Mouse (Mus musculus) lung, postnatal 36 days (tissue): ENCODE measurements around the gene Calhm1.
A peak's percentile ranks its signal among the peaks of the same experiment; 100 is the strongest.

Experiments used
- DNase-seq: peaks from one replicate; pipeline ENCODE4 v3.0.0; 2022; ENCODE audit warnings: mixed read lengths

The Calhm1 gene

GRCm38 (mm10) chr19:47144154-47144553 lies at the start of gene Calhm1:
Calhm1 (minus strand) TSS chr19:47144254.
- no peak for DNase-seq

- no peak for DNase-seq
Measured at GRCm38 (mm10) chr19:47192158-47192557, 48.1 kb upstream of the Calhm1 start.

GRCm38 (mm10) chr19:47188515-47189128 lies 44.6 kb upstream of the Calhm1 start:
- no peak for DNase-seq

- no peak for DNase-seq
Measured at GRCm38 (mm10) chr19:47186514-47187275, 42.6 kb upstream of the Calhm1 start.

- peak; percentile 39 for DNase-seq
Measured at GRCm38 (mm10) chr19:47184736-47185135, 40.7 kb upstream of the Calhm1 start.

- no peak for DNase-seq
Measured at GRCm38 (mm10) chr19:47184221-47184620, 40.2 kb upstream of the Calhm1 start.

- DNase-seq, result no peak
Measured at GRCm38 (mm10) chr19:47180011-47180410, 36.0 kb upstream of the Calhm1 start.

GRCm38 (mm10) chr19:47179272-47179809 lies 35.3 kb upstream of the Calhm1 start:
- no peak for DNase-seq

GRCm38 (mm10) chr19:47178431-47179271 lies 34.6 kb upstream of the Calhm1 start, which contains the start of gene Neurl1a:
Neurl1a (plus strand) TSS chr19:47178820.
- DNase-seq, result peak; percentile 45

GRCm38 (mm10) chr19:47178001-47178400 lies 33.9 kb upstream of the Calhm1 start:
- peak; percentile 36 for DNase-seq

GRCm38 (mm10) chr19:47176916-47177505 lies 33.0 kb upstream of the Calhm1 start:
- no peak for DNase-seq

- no peak for DNase-seq
Measured at GRCm38 (mm10) chr19:47175472-47175871, 31.4 kb upstream of the Calhm1 start.

GRCm38 (mm10) chr19:47174515-47174914 lies 30.5 kb upstream of the Calhm1 start:
- DNase-seq, result peak; percentile 49

GRCm38 (mm10) chr19:47168793-47169412 lies 24.8 kb upstream of the Calhm1 start:
- peak; percentile 94 for DNase-seq

GRCm38 (mm10) chr19:47168223-47168622 lies 24.2 kb upstream of the Calhm1 start:
- DNase-seq, result peak; percentile 51

- no peak for DNase-seq
Measured at GRCm38 (mm10) chr19:47167617-47168214, 23.7 kb upstream of the Calhm1 start.

- no peak for DNase-seq
Measured at GRCm38 (mm10) chr19:47166758-47167157, 22.7 kb upstream of the Calhm1 start.

- DNase-seq, result no peak
Measured at GRCm38 (mm10) chr19:47163176-47163744, 19.2 kb upstream of the Calhm1 start.

- no peak for DNase-seq
Measured at GRCm38 (mm10) chr19:47161669-47162068, 17.6 kb upstream of the Calhm1 start.

- DNase-seq, result no peak
Measured at GRCm38 (mm10) chr19:47157664-47158063, 13.6 kb upstream of the Calhm1 start, which contains the start of gene Calhm3. Calhm3 (minus strand) TSS chr19:47157764.

- DNase-seq, result no peak
Measured at GRCm38 (mm10) chr19:47153767-47154166, 9.7 kb upstream of the Calhm1 start.
